Mouse (Mus musculus) CD4-positive helper T cell, adult 2 months (primary cell): ENCODE data around the gene Ccn2.

Experiments
- DNase-seq: peaks from one replicate; pipeline ENCODE4 v3.0.0-alpha.2; 2012; ENCODE audit warnings: low read depth, missing footprints, low spot score

The Ccn2 gene

DNA sequence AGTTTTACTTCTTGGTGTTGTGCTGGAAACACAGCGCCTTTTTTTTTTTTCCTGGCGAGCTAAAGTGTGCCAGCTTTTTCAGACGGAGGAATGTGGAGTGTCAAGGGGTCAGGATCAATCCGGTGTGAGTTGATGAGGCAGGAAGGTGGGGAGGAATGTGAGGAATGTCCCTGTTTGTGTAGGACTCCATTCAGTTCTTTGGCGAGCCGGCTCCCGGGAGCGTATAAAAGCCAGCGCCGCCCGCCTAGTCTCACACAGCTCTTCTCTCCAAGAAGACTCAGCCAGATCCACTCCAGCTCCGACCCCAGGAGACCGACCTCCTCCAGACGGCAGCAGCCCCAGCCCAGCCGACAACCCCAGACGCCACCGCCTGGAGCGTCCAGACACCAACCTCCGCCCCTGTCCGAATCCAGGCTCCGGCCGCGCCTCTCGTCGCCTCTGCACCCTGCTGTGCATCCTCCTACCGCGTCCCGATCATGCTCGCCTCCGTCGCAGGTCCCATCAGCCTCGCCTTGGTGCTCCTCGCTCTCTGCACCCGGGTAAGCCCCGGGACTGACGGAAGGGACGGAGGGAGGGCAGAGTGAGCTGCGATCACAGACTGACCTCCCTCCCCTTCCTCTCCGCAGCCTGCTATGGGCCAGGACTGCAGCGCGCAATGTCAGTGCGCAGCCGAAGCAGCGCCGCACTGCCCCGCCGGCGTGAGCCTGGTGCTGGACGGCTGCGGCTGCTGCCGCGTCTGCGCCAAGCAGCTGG, at the start of gene Ccn2:
Ccn2 (plus strand) TSS at position 193 of the 753 bp plus-strand sequence.
- peak; percentile 12 for DNase-seq

DNA sequence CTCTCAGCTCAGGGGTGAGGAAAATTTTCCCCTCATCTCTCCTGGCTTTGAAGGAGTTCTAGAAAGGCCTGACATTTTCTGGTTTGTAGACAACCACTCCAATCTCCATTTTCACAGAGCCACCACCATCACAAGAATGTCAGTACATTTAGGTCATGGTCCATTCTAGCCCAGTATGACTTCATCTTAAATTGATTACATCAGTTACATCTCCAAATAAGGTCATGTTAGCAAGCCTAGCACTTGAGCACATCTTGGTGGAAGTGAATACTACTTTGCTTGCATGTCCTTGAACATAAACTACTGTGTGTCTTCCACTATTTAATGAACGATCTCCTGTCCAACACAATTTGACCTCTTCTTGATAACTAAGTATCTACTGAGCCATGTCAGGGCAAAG, 42.4 kb upstream of the Ccn2 start:
- no peak for DNase-seq

DNA sequence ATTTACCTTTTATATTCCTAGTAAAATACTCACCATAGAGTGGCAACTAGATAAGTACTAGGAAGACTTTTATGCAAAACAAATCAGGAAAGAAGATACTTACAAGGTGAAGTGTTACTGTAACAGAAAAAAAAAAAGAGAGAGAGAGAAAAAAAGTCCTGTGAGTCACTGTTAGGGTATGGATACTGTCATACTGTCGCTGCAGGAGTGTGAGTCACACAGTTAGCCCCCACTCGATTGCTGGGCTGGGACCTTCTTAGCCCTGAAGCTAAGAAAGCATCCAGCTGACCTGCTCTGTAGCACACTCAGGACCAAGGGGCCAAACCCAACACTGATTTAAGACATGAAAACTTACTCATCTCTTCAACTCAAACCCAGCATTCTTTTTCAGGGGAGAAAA, 41.2 kb upstream of the Ccn2 start:
- no peak for DNase-seq

DNA sequence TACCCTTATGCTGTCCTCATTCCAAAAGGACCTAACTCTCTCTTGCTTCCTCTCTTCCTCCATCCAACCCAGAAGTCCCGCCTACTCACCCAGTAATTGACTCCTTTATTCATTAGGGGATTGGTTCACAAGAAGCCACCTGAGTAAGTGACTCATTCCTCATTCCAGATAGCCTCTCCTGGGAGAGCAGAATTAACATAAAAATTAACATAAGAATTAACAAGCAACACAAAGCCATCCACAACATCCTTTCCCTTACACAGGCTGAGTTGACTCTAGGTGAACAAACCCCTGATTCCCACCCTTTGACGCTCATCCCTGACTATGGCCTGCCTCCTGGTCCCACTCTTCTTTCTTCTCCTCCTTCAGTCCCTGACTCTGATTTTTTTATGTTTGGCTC, 36.9 kb upstream of the Ccn2 start:
- no peak for DNase-seq

DNA sequence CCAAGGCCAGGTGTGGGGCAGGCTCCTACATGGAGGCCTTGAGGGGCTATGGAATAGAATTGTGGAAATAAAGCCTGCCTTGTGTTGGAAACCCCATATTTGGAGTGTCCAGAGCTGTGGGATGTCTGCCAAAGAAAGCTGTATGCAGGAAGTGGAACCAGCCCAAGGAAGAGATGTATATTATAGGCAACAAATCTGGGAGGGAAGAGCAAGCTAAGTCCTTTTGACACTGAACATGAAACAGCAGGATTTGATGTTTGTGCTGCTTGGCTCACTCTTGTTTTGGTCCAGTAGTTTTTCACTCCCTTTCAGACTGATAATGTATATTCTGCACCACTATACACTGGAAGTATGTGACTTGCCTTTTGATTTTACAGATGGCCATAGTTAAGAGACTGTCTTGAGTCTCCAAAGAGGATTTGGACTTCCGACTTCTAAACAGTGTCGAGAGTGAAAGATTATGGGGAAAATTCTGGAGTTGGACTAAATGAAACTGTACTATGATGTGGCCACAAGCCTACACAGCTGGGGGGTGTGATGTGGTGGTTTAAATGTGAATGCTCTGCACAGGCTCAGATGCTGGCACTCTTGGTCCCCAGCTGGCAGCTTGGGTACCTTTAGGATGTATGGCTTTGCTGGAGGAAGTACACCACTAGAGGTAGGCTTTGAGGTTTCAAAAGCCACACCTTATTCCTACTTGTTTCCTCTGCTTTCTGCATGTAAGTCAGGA, 25.4 kb upstream of the Ccn2 start:
- no peak for DNase-seq

DNA sequence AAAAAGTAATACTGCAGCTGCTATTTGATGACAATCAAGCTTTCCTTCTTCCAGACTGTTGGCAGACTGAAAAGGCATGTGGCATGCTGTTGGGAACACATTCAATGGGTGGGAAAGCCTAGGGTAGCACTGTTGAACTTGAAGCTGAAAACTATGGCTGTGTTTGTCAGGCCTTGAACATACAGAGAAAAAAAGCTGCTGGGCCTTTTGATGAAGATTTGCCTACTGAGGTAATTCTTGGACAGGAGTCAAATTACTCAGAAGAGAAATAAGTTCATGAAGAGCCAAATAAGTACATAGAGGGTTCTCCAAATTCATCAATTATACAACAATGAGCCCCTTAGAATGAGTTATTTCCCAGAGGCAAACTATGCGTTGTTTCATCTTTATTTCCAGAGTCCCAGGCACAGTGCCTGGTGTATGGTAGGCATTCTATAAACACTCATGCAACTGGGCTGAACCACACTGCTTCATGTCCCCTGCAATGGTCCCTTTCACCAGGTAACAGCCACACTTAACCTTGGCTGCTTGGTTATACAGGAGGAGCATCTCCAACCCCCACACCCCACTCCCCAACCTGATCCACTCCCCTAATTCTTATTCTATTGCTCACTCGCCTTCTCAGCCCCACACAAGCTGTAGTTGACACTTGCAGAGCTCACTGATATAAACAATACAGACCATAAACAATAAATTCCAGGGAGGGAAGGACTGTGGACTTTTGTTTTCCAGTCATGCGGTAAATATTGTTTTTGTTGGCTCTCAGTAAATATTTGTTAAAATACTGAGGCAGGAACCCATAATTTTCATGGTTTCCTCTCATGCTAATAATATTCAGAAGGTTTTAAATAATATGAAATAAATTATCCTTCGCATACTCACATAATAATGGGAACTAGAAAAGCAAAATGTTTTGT, 22.9 kb upstream of the Ccn2 start:
- DNase-seq, result no peak

DNA sequence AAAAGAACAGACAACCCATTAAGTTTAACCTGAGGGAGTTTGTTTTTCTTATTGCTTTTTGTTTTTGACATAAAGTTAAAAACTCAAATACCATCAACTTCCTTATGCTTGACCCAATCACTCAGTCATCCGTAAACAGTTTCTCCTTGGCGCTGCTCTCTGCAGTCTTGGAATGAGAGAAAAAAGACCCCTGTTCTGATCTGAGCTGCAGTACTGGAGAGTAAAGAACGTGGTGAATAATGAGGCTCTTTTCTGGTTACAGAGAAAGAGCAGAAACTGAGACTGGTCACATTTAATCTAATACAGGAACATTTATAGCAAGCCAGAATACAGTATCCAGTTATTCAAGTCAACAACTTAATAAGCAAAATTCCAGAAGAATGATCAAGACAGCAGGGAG, 21.8 kb upstream of the Ccn2 start:
- DNase-seq, result no peak

DNA sequence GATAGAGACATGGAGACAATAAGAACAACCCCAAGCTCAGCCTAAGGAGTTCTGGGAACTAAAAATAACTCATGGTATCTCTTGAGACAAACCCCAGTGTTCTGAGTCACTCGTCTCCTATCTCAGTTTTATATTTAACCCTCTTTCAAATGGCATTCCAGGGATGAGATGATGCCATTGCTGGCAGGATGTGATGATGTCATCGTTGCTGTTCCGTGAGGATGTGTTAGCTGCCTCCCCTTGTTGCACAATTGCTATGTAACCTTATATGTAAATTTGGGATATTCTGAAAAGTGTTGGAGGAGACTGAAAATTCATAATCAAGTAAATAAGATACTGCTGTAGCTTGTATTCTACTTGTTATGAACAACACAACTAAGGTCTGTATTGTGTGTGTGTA, 14.2 kb upstream of the Ccn2 start:
- DNase-seq, result no peak

DNA sequence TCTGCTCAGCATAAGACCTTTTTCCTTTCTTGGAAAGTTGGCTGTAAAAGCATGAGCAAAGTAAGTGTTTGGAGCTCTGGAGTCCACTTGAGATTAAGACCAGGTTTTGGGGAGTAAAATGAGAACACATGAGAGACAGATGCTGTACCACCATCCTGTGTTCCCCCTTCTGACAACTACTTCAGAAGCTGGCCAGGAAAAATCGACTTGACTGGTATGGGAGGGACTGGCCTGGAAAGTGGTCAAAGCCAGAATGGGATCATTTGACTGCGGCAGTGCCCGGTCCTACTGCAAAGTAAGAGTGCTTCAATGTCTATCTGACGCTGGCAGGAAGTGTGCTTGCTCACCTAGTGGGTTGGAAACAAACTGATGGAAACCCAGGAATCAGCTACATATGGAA, 6.4 kb upstream of the Ccn2 start:
- no peak for DNase-seq

DNA sequence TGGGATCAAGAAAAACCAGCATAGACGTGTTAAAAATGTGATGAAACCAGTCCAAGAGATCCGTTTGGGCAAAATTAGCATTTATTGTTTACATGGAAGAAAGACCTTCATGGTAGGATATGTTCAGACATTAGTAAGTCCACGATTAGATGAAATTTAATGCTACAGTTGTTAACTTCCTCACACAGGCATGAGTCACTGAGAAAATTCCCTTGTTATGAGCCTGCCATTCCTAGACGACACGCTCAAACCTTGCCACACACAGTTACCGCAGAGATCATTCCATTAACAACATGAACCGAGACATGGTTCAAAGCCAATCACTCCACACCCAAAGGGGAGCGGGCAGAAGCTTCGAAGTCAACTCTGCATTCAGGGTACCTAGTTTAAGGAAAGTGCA, 6.0 kb upstream of the Ccn2 start:
- no peak for DNase-seq

DNA sequence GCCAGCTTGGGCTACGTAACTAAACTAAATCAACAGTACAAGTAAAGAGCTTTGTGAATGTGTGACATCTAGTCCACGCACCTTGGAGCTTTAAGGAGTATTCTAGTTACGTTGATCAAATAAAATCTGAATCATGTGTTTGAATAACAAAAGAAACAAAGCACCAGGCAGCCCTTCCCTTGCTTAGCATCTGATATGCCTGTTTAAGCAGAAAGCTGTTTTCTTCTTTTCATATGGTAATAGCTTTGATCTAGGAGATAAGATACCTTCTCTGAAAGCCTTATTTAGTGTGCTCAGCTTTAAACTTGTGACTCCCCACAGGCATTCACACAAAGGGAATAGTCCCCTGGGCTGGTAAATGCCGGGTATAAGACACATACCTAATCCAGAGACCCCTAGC, 4.7 kb upstream of the Ccn2 start:
- DNase-seq, result peak; percentile 13

DNA sequence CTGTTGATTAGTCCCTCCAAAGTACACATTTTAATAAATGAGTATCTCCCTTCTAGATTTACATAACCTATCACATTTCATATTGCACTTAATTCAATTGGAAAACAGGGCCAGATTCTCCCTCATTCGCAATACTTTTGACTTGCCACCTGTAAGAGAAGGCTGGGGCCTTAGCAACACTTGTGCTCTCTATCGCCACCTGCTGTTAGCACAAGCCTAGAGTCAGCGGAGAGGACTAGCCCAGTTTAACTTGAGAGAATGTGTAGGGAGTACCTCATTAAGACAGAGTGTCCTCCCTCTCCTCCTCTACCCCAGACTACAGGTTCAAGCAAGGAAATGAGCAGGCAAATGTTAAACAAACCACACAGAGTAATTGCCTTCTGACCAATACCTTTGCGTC, 4.1 kb upstream of the Ccn2 start:
- DNase-seq, result peak; percentile 69

DNA sequence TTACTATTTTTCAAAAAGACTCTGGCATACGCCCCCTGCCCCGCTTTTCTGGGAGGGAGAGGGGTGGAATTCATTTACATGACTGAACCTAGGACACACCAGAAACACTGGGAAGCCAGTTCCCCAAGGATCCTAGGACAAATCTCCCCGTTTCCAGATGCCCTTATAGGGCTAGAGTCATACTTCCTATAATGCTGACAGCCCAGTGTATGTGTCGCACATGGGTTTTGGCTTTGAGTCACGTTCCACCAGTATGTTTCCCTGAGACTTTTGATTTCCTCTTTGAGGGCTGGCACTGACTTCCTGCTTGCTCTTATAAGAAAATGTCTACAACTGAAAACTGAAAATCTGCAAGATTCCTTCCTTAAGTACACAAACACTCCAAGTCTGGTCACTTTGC, 3.5 kb upstream of the Ccn2 start:
- DNase-seq, result peak; percentile 24

DNA sequence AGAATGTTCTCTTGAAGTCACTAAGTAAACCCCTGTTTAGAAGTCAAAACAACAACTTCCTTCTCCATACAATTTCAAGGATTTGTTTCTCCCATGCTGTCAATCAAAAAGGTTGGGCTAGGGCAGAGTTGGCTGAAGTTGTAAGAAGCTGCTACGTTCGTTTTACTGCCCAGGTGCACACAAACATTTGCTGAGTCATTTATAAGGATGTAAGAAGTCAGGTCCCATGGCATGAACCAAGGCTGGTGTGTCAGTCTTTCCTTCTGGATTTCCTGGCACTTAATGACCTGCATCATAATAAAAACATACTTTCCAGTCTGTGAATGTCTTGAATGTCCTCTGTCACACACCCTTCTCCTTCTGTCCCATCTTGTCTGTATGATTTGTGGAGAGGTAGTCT, 2.9 kb upstream of the Ccn2 start:
- DNase-seq, result no peak

DNA sequence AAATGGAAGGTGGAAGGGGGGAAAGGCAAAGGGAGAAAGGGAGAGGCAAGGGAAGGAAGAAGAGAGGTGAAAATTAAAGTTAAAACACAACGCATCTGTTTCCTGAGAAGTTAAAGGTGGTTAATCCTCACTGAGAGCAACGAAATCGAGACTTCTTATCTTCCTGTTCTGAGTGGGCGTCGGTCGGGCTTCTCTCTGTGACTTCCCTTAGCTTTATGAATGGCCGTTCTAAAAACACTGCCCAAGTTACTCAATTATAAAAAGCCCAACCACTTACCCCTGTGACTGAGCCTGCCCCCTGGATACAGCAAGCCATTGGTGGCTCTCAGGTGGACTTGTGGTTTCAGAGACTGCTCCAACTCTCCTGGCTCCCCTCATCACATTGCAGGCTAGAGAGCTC, 2.3 kb upstream of the Ccn2 start:
- no peak for DNase-seq

DNA sequence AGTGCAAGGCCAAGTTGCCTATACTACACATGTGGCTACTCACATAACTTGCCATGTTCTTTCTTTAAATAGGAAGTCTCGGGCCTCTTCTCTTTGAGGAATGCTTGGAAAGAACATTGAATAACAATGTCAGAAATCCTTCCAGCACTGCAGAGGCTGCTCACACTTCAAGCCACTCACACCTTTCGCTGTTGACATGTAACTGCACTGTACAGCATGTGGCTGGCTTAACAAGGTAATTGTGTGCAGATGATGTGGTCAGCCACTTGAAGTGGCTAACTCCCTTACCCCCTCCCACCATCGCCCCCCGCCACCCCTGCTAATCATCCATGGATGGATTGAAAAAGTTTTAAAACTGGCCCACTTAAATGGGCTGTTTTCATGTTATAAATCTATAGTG, 1.7 kb upstream of the Ccn2 start:
- no peak for DNase-seq

DNA sequence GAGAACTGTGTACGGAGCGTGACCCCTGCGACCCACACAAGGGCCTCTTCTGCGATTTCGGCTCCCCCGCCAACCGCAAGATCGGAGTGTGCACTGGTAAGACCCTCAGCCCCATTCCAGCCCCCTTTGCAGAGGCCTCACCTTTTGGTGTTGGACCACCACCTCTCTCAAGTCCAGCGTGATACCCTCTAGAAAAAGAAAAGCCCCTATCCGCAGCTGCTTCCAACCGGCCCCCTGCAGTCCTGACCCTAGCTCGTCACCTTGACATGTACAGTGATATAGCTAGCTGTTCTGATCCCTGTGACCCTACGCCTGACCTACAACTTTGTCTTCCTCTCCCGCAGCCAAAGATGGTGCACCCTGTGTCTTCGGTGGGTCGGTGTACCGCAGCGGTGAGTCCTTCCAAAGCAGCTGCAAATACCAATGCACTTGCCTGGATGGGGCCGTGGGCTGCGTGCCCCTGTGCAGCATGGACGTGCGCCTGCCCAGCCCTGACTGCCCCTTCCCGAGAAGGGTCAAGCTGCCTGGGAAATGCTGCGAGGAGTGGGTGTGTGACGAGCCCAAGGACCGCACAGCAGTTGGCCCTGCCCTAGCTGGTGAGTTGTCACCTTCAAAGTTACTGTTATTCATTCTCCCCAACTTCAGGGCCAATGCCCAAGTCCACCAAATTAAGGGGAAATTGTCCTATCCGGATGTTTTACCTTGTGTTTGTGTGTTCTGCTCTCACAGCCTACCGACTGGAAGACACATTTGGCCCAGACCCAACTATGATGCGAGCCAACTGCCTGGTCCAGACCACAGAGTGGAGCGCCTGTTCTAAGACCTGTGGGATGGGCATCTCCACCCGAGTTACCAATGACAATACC, 994 bp downstream of the Ccn2 start:
- no peak for DNase-seq

DNA sequence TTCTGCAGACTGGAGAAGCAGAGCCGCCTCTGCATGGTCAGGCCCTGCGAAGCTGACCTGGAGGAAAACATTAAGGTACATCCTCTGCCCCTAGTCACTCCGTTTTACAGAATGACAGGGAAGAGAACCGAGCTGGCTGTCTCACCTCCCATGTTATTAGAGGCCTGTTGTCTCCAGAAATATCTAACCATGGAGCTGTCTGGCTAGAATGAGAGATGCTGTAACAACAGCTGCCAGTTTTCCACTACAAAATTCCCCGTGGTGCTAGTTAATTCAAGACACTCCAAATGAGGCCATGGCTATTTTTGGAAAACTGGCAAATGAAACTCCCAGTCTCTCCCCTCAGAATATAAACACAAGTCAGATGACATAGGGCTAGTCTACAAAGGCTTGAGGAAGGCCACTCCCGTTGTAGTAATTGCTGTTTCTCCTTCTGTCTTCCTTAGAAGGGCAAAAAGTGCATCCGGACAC, 1.7 kb downstream of the Ccn2 start:
- DNase-seq, result no peak

DNA sequence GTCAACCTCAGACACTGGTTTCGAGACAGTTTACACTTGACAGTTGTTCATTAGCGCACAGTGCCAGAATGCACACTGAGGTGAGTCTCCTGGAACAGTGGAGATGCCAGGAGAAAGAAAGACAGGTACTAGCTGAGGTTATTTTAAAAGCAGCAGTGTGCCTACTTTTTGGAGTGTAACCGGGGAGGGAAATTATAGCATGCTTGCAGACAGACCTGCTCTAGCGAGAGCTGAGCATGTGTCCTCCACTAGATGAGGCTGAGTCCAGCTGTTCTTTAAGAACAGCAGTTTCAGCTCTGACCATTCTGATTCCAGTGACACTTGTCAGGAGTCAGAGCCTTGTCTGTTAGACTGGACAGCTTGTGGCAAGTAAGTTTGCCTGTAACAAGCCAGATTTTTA, 2.5 kb downstream of the Ccn2 start:
- no peak for DNase-seq

DNA sequence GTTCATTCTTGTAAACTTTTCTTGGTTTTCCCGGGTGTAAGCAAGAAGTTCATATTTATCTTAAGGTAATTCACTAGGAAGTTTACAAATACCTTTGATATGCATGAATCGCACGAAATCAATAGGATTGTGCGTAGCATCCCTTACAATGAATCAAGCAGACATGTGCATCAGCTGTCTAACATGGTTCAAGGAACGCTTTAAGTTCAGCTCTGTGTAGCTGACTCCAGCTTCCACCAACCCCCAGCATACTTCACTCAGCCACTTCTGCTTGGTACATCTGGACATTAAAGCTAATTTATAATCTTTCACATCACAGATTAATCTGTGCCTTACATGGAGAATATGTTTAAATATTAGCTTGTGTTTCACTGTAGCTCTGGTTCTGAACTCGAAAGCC, 3.5 kb downstream of the Ccn2 start:
- DNase-seq, result no peak

DNA sequence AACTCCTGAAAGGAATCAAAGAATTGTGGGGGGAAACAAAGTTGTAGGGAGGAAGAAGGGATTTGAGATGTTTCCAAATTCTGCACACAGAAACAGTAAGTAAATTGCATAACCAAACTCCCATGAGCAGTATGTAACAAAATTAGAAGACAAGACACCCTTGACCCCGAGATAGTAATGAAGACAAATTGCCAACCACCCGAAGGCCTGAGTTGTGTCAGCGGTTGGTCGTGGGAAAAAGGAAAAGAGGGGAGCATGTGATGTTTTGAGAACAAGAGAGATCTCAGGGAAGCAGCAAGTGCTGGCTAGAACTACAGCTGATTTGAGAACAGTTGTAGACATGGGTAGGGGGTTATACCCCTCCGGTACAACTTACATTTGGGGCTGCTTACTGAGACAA, 4.6 kb downstream of the Ccn2 start:
- DNase-seq, result no peak
